Mouse (Mus musculus): Measurements from ENCODE around the gene Cep128. TPM values are rescaled to one million over a fixed set of nuclear protein-coding genes. Genes with fewer than 3 reads are reported as not detected.

The Cep128 gene
- polyA plus RNA-seq, 1 experiment from 2014 or later, result 11.1 TPM

DNA sequence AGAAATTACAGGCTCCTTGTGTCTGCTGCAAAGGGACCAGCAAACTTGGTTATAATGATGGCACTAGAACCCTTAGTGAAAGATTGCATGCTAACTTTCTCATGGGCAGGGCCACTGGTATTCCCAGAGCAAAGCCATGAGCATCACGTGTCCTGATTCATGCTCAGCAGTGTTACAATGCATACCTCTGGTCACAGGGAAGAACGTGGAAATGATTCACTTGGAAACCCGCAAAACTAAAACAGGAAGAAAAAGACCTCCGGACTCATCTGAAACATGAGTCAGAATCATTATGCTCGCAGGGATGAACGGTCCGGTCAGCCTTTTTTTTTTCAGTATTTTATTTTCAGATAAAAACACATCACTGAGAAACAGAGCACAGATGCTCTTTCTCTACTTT lies 78.4 kb downstream of the Cep128 start:
- Histone ChIP-seq H3K27me3 (no peaks in the 10 kb centered on the region), H3K4me1 (no peaks in the 10 kb centered on the region), H3K4me2 (replicated peaks) (no peak overlapping the region), H3K4me3 (replicated peaks) (no peak overlapping the region), H3K9me3 (replicated peaks) (no peaks in the 10 kb centered on the region), H3K9ac (no peak overlapping the region), H3K27ac (replicated peaks) (no peak overlapping the region), H3K36me3 (no peaks in the 10 kb centered on the region)
- ATAC-seq (ENCODE audit: insufficient number of reproducible peaks, low FRiP score, low TSS enrichment, low read depth), result no peak
- 60% methylated on average over 7 of the region's 7 CpGs for WGBS

DNA sequence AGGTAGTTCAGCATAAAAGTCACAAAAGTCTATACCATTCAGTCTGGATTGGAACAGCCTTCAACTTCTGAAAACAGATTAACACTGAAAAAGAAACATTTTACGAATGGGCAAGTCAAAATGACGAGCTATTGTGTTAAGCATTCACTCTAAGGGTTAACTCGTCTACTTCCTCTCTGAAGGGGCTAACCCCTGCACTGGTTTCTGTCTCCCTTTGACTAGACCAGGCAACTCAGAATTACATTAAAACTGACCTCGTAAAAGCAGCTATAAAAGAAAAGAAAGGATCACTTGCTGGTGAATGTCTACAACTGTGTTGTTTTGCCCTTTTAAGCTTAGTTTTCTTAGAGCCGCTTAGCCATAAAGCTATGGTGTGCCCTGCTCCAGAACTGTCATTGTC lies 79.2 kb downstream of the Cep128 start:
- Histone ChIP-seq H3K9me3 (replicated peaks) (no peaks in the 10 kb centered on the region), H3K4me2 (replicated peaks) (no peak overlapping the region), H3K4me1 (no peaks in the 10 kb centered on the region), H3K4me3 (replicated peaks) (no peak overlapping the region), H3K27ac (replicated peaks) (no peak overlapping the region), H3K27me3 (no peaks in the 10 kb centered on the region), H3K9ac (no peak overlapping the region), H3K36me3 (no peaks in the 10 kb centered on the region)
- WGBS, result 68% methylated on average over 5 of the region's 5 CpGs
- ATAC-seq (ENCODE audit: insufficient number of reproducible peaks, low FRiP score, low TSS enrichment, low read depth), result no peak

DNA sequence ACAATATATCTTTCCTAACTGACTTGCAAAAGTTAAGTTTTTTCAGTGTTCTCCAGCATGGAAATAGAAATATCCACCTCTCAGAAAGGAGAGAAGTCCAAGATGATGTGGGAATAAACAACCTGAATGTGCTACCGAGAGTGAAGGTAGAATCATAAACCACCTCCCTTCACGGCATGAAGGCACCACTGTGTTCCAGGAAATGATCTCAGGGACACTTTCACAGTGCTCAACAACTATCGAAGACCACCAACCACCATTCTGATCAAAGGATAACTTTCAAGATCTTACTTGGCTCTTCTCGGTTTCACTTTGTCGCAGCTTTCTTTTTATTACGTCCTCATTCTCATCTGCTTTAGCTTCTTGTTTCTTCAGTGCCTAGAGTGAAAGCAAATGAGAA lies 85.5 kb downstream of the Cep128 start:
- Histone ChIP-seq H3K9me3 (replicated peaks) (no peaks in the 10 kb centered on the region), H3K4me1 (no peaks in the 10 kb centered on the region), H3K27me3 (no peaks in the 10 kb centered on the region), H3K4me2 (replicated peaks) (no peak overlapping the region), H3K27ac (replicated peaks) (no peak overlapping the region), H3K36me3 (no peaks in the 10 kb centered on the region), H3K9ac (no peak overlapping the region), H3K4me3 (replicated peaks) (no peak overlapping the region)
- 97% methylated on average over 6 of the region's 6 CpGs for WGBS
- no peak for ATAC-seq (ENCODE audit: insufficient number of reproducible peaks, low FRiP score, low TSS enrichment, low read depth)

GRCm38 (mm10) chr12:91295870-91296269 lies 88.3 kb downstream of the Cep128 start:
- Histone ChIP-seq H3K27ac (replicated peaks) (no peak overlapping the region), H3K36me3 (no peaks in the 10 kb centered on the region), H3K27me3 (no peaks in the 10 kb centered on the region), H3K4me1 (no peaks in the 10 kb centered on the region), H3K4me3 (replicated peaks) (no peak overlapping the region), H3K4me2 (replicated peaks) (no peak overlapping the region), H3K9me3 (replicated peaks) (no peaks in the 10 kb centered on the region), H3K9ac (no peak overlapping the region)
- 78% methylated on average over 7 of the region's 7 CpGs for WGBS
- no peak for ATAC-seq (ENCODE audit: insufficient number of reproducible peaks, low FRiP score, low TSS enrichment, low read depth)

- H3K36me3 ChIP-seq, result no peaks in the 10 kb centered on the region
- H3K9ac ChIP-seq, result no peak overlapping the region
- no peak for ATAC-seq (ENCODE audit: insufficient number of reproducible peaks, low FRiP score, low TSS enrichment, low read depth)
- H3K4me2 ChIP-seq (replicated peaks), result no peak overlapping the region
- no peak overlapping the region for H3K4me3 ChIP-seq (replicated peaks)
- no peaks in the 10 kb centered on the region for H3K4me1 ChIP-seq
- H3K27ac ChIP-seq (replicated peaks), result no peak overlapping the region
- WGBS, result 90% methylated on average over 3 of the region's 3 CpGs
- H3K27me3 ChIP-seq, result no peaks in the 10 kb centered on the region
- H3K9me3 ChIP-seq (replicated peaks), result no peaks in the 10 kb centered on the region
Measured at GRCm38 (mm10) chr12:91295436-91295835, 88.8 kb downstream of the Cep128 start.

DNA sequence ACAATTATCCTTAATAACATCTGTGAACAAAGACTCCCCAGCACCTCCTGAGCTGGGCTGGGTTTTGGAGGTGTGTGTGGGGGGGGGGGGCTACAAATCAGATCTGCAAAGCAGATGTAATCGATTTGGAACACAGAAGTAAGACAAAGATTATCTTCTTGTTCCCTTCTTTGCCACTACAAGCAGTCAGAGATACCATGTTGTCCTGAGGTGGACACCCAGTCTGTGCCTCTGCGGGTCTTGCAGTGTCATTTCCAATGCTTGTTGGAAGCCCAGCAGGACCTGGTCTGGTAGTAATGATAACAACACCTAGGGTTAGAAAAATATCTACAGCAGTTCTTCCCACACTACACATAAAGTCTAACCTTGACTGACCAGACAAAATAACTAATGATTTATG lies 110.3 kb downstream of the Cep128 start:
- no peak overlapping the region for H3K27ac ChIP-seq (replicated peaks)
- H3K4me2 ChIP-seq (replicated peaks), result no peak overlapping the region
- no peaks in the 10 kb centered on the region for H3K27me3 ChIP-seq
- H3K9me3 ChIP-seq (replicated peaks), result no peaks in the 10 kb centered on the region
- H3K4me3 ChIP-seq (replicated peaks), result no peak overlapping the region
- H3K9ac ChIP-seq, result no peak overlapping the region
- H3K4me1 ChIP-seq, result no peaks in the 10 kb centered on the region
- H3K36me3 ChIP-seq, result no peaks in the 10 kb centered on the region
- ATAC-seq (ENCODE audit: insufficient number of reproducible peaks, low FRiP score, low TSS enrichment, low read depth), result no peak
- WGBS, result 77% methylated on average over 2 of the region's 2 CpGs

DNA sequence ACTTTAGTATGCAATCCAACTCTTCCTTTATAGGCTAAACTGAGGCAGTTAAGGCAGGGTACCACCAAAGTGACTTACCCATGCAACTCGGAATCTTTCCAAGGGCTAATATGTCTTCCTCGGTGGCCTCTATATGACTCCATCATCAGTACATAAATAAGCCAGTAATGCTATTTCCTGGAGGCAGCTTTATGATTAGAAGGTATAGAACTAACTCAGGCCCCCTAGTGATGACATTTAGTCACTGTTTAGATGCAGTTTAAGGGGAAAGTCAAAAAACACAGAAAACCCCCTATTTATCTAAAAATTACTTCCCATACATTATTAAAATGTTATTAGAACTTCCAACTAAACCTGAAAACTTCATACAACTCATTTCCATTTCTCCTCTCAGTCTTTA lies 114.6 kb downstream of the Cep128 start:
- Histone ChIP-seq H3K9ac (no peak overlapping the region), H3K4me2 (replicated peaks) (no peak overlapping the region), H3K9me3 (replicated peaks) (no peaks in the 10 kb centered on the region), H3K4me3 (replicated peaks) (no peak overlapping the region), H3K27me3 (no peaks in the 10 kb centered on the region), H3K27ac (replicated peaks) (no peak overlapping the region), H3K36me3 (no peaks in the 10 kb centered on the region), H3K4me1 (no peaks in the 10 kb centered on the region)
- ATAC-seq (ENCODE audit: insufficient number of reproducible peaks, low FRiP score, low TSS enrichment, low read depth), result no peak
- 89% methylated on average over 2 of the region's 2 CpGs for WGBS

- Histone ChIP-seq H3K9me3 (replicated peaks) (no peaks in the 10 kb centered on the region), H3K27me3 (no peaks in the 10 kb centered on the region), H3K9ac (no peak overlapping the region), H3K4me1 (no peaks in the 10 kb centered on the region), H3K4me2 (replicated peaks) (no peak overlapping the region), H3K4me3 (replicated peaks) (no peak overlapping the region), H3K27ac (replicated peaks) (no peak overlapping the region), H3K36me3 (no peaks in the 10 kb centered on the region)
- 67% methylated on average over 3 of the region's 3 CpGs for WGBS
- ATAC-seq (ENCODE audit: insufficient number of reproducible peaks, low FRiP score, low TSS enrichment, low read depth), result no peak
Measured at GRCm38 (mm10) chr12:91268974-91269373, 115.2 kb downstream of the Cep128 start.

- Histone ChIP-seq H3K4me2 (replicated peaks) (no peak overlapping the region), H3K27ac (replicated peaks) (no peak overlapping the region), H3K4me3 (replicated peaks) (no peak overlapping the region), H3K4me1 (no peaks in the 10 kb centered on the region), H3K36me3 (no peaks in the 10 kb centered on the region), H3K9me3 (replicated peaks) (no peaks in the 10 kb centered on the region), H3K9ac (no peak overlapping the region), H3K27me3 (no peaks in the 10 kb centered on the region)
- no peak for ATAC-seq (ENCODE audit: insufficient number of reproducible peaks, low FRiP score, low TSS enrichment, low read depth)
- WGBS, result 79% methylated on average over 2 of the region's 2 CpGs
Measured at GRCm38 (mm10) chr12:91266014-91266413, 118.2 kb downstream of the Cep128 start.

DNA sequence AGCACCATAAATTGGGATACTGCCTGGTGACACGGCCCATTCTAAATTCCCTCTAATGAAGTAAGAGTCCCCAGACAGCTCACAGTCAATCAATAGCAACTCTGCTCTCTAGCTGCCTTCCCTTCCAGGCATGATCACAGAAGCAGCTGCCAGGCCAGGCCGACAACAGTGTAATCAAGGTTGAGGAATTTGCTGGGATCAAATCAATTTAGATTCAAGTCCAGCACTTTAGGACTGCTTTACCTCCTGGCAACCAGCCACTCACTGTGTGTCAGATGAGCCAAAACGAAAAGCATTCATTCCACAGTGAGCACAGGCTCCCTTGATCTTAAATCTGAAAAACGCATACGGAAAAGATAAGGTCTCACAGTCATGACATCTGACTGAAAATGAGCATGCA lies 118.7 kb downstream of the Cep128 start:
- Histone ChIP-seq H3K9ac (no peak overlapping the region), H3K4me1 (no peaks in the 10 kb centered on the region), H3K4me2 (replicated peaks) (no peak overlapping the region), H3K4me3 (replicated peaks) (no peak overlapping the region), H3K27me3 (no peaks in the 10 kb centered on the region), H3K9me3 (replicated peaks) (no peaks in the 10 kb centered on the region), H3K36me3 (no peaks in the 10 kb centered on the region), H3K27ac (replicated peaks) (no peak overlapping the region)
- ATAC-seq (ENCODE audit: insufficient number of reproducible peaks, low FRiP score, low TSS enrichment, low read depth), result no peak
- WGBS, result 46% methylated on average over 5 of the region's 5 CpGs

DNA sequence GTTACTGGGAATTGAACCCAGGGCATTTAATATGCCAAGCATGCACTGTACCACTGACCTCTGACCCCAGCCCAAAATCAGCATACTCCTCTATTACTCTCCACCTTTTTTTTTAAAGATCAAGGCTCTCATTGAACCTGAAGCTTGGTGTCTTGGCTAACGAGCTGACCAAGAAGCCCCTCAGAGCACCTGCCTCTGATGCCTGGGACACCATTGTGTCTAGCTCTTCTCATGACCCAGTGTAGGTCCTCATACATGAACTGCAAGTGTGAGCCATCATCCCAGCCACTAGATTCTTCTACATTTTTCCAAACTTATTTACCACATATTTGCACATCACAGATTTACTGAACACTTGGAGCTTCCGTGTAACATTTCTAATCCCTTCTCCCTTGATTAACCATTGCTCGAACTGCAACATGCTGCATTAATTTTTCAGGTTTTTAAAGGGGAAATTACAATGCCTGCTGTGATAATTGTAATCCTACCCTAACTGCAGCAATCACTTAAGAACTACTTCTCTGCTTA lies 119.3 kb downstream of the Cep128 start:
- no peak overlapping the region for H3K27ac ChIP-seq (replicated peaks)
- ATAC-seq (ENCODE audit: insufficient number of reproducible peaks, low FRiP score, low TSS enrichment, low read depth), result no peak
- H3K4me1 ChIP-seq, result no peaks in the 10 kb centered on the region
- 77% methylated on average over 3 of the region's 3 CpGs for WGBS
- no peak overlapping the region for H3K9ac ChIP-seq
- no peaks in the 10 kb centered on the region for H3K36me3 ChIP-seq
- H3K9me3 ChIP-seq (replicated peaks), result no peaks in the 10 kb centered on the region
- no peaks in the 10 kb centered on the region for H3K27me3 ChIP-seq
- H3K4me2 ChIP-seq (replicated peaks), result no peak overlapping the region
- no peak overlapping the region for H3K4me3 ChIP-seq (replicated peaks)

DNA sequence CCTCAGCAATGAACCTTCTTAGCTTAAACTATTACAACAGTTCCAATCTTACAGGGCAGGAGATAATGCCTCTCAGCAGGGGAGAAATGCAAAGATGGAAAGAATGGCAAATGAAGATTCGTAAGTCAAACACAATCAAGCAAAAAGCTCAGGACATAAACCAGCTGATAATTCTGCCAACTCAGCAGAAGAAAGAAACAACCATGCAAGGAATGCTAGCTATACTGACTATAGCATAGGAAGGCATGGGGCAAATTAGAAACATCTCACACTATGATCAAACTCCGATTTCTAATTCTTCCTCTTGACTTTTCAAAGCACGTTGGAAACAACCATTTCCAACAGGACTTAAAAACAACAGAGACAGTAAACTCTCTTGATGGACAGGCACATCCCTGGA lies 120.5 kb downstream of the Cep128 start:
- Histone ChIP-seq H3K36me3 (no peaks in the 10 kb centered on the region), H3K4me2 (replicated peaks) (no peak overlapping the region), H3K27me3 (no peaks in the 10 kb centered on the region), H3K9me3 (replicated peaks) (no peaks in the 10 kb centered on the region), H3K4me3 (replicated peaks) (no peak overlapping the region), H3K4me1 (no peaks in the 10 kb centered on the region), H3K27ac (replicated peaks) (no peak overlapping the region), H3K9ac (no peak overlapping the region)
- WGBS, result 60% methylated on average over 3 of the region's 3 CpGs
- no peak for ATAC-seq (ENCODE audit: insufficient number of reproducible peaks, low FRiP score, low TSS enrichment, low read depth)

Data from embryonic facial prominence, embryonic 15.5 days (tissue).